Mouse (Mus musculus) layer of hippocampus, adult 9-10 months (tissue): Measurements from ENCODE around the gene P4ha1.
A peak's percentile ranks its signal among the peaks of the same experiment; 100 is the strongest.
"Not testable (repeated sequence)": the region's sequence is repeated elsewhere in the genome, so short reads cannot be mapped to it uniquely, and the experiment has no call there.

Experiments used
- DNase-seq: peaks from one replicate; pipeline ENCODE4 v3.0.0; 2022; ENCODE audit warnings: low spot score

P4ha1 gene

DNA sequence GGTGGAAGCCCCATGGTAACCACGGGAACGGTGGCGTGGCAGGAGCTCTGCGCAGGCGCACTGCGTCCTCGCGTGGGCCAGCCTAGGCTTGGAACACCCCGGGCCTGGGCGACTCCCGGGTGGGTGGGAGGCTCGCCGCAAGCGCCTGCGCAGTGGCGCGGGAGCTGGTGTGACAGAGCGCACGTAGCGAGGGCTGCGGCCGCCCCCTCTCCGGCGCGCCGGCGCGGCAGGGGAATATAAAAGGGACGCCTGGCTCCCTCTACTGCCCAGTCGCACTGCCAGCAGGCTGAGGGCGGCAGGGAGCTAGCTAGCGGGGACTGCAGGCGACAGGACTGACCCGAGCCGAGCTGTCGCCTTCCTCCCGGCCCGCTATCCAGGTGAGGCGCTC lies at the start of gene P4ha1:
P4ha1 (plus strand) TSS at position 197 of the 388 bp plus-strand sequence.
- DNase-seq, result peak; percentile 95

DNA sequence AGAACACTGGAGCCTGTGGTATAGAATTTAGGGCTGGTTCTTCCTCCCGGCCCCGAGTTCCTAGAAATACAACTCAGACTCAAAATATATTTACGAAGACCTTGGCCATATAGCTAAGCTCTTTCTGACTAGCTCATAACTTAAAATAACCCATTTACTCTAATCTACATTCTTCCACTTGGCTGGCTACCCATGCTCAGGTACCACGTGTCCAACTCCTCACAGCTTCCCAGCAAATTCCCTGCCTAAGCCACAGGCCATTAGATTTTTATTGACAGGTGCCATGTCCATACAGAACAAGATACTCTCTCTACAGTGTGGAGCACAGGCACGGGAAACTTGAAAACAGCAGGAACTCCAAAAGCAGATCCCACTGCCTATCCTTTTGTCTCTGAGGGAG lies 47.4 kb upstream of the P4ha1 start:
- no peak for DNase-seq

GRCm38 (mm10) chr10:59277116-59277515 lies 46.0 kb upstream of the P4ha1 start:
- no peak for DNase-seq

GRCm38 (mm10) chr10:59277729-59278475 lies 45.2 kb upstream of the P4ha1 start:
- no peak for DNase-seq

- no peak for DNase-seq
Measured at GRCm38 (mm10) chr10:59283164-59283563, 39.9 kb upstream of the P4ha1 start.

DNA sequence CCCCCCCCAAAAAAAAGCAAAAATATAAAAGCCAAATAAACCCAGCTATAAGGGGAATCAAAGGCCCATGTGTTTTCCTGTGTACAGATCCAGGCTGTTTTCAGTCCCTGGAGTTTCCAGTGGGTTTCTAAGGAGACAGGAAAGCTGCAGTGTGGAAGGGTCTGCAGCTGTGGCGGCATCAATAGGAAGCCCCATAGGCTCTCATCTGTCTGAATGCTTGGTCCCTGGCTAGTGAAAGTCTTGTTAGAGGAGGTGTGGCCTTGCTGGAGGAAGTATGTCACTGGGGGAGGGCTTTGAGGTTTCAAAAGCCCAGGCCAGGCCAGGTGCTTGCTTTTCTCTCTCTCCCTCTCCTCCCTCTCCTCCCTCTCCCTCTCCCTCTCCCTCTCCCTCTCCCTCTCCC lies 39.3 kb upstream of the P4ha1 start:
- no peak for DNase-seq

GRCm38 (mm10) chr10:59285530-59285929 lies 37.6 kb upstream of the P4ha1 start:
- DNase-seq, result no peak

- DNase-seq, result no peak
Measured at GRCm38 (mm10) chr10:59287251-59287650, 35.8 kb upstream of the P4ha1 start.

DNA sequence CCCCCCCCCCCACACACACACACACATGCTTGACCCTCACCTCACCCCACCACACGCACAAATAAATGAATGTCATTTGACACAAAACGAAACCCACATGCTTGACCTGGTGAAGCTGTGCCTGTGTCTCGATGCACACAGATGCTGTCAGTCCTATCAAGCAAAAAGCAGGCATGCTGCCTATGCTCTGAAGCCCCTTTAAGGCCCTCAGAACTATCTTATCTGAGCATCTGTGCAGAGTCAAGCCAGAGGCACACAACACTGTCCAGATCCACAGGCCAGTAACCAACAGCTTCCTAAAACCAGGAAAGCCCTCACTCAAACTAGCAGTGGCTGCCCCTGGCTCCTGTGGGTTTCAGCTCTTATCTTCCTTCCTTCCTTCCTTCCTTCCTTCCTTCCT lies 35.4 kb upstream of the P4ha1 start:
- no peak for DNase-seq

DNA sequence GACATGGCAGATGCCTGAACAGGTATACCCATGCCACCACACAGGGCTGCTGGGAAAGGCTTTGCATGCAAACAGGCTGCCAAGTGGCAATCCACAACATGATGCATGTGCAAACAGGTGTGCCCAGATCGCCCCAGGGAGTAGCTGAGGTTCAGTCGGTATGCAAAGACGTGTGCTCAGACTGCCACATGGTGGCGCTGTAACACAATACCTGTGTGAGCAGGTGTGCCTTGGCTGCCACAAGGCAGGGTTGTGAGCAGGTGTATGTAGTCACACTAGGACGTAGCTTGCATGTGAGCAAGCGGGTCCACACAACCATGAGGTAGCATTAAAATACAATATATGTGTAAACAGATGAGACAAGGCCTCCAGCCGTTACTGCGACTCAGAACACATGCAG lies 34.0 kb upstream of the P4ha1 start:
- no peak for DNase-seq

DNA sequence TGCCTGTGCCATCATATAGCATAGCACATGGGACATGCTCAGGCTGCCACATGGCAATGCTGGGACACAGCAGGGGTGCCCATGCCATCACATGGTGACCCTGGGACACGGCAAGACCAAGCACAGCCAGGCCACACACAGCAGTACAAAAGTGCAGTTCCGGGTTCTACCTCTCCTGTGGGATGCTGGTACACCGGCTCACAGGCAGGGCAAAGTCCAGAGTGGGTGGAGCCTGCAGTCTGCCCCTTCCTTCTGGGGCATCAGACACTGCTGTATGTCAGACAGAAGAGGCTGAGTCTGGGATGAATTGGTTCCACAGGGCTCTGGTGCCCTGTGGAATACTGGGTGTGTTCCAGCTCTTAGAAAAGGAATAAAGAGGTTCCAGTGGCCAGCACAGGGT lies 31.6 kb upstream of the P4ha1 start:
- DNase-seq, result no peak

- DNase-seq, result no peak
Measured at GRCm38 (mm10) chr10:59292079-59292478, 31.0 kb upstream of the P4ha1 start.

- peak; percentile 79 for DNase-seq
Measured at GRCm38 (mm10) chr10:59292558-59292957, 30.5 kb upstream of the P4ha1 start.

- peak; percentile 42 for DNase-seq
Measured at GRCm38 (mm10) chr10:59295241-59295811, 27.8 kb upstream of the P4ha1 start.

DNA sequence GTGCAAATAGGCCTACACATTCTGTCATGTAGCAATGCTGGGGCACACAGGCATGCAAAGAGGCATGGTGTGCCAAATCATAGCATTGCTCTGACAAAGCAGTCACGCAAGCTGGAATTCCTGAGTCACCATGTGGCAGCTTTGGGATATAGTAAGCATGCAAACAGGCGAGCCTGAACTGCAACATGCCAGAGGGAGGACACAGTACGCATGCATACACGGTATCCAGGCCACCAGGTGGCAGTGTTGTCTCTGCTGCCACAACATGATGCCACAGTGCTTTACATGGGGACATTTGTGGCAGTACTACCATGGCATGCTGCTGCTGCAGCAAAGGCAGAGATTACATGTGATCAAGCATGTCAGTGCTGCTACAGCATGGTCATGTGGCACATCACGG lies 26.8 kb upstream of the P4ha1 start:
- peak; percentile 61 for DNase-seq

GRCm38 (mm10) chr10:59302671-59303070 lies 20.4 kb upstream of the P4ha1 start:
- DNase-seq, result not testable (repeated sequence)

DNA sequence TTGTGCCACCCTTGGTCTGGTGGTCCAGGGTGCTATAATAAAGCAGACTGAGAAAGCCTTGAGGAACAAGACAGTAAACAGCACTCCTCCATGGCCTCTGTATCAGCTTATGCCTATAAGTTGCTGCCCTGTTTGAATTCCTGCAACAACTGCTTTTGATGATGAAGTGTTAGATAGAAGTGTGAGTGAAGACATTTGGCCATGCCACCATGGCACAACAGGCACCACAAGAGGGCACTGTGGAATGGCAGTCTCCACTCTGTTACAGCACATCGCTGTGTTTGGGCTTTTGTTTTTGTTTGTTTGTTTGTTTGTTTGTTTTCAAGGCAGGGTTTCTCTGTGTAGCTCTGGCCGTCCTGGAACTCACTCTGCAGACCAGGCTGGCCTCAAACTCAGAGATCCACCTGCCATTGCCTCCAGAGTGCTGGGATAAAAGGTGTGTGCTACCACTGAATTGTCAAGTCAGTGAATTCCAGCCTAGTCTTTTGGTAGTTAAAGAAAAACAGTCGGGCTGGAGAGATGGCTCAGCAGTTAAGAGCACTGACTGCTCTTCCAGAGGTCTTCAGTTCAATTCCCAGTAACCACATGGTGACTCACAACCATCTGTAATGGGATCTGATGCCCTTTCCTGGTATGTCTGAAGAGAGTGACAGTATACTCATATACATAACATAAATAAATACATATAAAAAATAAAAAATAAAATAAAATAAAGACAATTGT lies 13.9 kb upstream of the P4ha1 start:
- no peak for DNase-seq

- no peak for DNase-seq
Measured at GRCm38 (mm10) chr10:59310124-59310523, 13.0 kb upstream of the P4ha1 start.

DNA sequence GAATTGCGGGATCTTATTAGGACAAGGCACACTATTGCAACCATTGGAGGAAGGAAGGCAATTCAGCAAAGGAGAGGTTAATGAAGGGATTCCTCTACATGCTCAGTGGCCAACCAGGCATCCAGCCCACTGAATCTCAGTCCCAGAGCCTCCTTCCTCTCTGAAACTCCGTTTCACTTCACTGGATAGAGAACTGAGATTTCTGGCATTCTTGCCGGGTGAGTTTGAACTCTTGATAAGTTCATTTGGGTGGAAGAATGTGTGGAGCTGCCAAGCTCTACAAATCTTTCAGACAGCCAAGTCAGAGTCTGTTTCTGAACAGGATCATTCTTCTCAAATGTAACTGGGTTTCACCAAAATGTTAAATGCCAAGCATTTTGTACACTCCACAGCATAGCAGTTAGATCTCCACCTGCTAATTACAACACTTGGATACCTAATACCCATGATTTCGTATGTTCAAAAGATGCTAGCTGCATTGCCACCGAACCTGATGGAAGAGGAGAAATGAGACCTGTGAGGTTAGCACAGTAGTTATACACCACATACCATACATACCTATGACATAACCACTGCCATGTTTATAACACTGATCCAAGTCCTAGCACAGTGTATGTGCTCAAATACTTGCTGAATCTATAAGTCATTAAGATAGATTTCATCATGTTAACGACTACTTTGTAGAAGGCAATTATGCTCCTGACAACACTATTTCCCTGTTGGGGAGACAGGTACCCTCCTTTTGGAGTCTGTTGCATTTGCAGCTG lies 12.2 kb upstream of the P4ha1 start:
- DNase-seq, result no peak

DNA sequence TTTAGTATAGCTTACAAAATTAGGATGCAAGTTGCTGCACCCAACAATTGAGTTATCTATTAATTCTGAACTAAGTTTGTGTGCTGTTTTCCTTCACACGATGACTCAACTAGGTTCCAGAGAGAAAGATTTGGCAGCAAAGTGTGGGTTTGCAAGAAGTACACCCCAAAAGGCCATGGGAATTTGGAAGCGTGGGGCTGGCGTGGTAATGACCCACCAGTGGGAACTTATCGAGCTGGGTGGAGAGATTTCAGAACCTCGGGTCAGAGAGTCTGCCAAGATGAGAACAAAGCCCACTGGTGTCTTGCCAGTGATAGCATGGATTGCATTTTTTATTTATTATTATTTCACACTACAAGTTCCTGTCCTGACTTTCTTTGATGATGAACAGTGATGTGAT lies 11.2 kb upstream of the P4ha1 start:
- DNase-seq, result no peak

DNA sequence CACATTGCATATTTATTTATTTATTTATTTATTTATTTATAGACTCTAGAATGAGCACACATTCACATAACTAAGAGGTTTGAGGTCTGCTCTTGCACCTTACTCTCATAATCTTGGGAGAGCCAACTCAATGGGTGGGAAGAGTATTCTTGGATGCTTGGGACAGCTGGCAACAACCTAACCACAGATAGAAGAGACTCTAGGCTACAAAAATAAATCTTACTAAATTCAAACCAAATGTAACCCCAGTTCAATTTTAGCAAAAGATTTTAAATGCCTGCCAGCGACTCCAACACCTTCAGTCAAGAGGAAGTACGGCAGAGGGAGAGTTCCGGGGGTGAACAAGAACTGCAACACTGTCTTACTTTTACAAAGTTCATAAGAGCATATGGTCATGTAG lies 2.0 kb upstream of the P4ha1 start:
- DNase-seq, result no peak

DNA sequence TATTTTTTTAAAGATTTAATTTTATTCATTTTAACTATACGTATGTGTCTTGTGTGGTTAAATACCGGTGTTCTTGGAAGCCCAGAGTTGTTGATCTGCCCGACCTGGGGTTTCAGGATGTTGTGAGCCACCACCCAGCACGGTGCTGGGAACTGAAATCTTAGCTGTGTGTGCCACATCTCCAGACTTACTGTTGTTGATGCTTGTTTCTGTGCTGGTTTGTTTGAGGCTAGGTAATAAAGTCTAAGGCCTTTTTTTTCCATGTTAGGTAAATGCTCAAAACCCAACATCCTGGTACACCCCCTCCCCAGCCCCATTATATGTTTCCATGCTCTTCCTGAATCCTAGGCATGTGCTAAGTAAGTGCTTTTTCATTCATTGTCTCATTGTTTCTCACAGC lies 825 bp upstream of the P4ha1 start:
- no peak for DNase-seq
